Mouse (Mus musculus): ENCODE results near the gene Znrf3. TPM values are rescaled to one million over a fixed set of nuclear protein-coding genes. Genes with fewer than 3 reads are reported as not detected.

Znrf3 gene
- total RNA-seq, 4 experiments from 2014 or later = 5.4 to 6.7 (median 6.3) TPM

- DNase-seq (ENCODE audit: low spot score in 2 of 2) = no peak
Measured at GRCm38 (mm10) chr11:5272066-5272360, 172.6 kb downstream of the Znrf3 start.

DNA sequence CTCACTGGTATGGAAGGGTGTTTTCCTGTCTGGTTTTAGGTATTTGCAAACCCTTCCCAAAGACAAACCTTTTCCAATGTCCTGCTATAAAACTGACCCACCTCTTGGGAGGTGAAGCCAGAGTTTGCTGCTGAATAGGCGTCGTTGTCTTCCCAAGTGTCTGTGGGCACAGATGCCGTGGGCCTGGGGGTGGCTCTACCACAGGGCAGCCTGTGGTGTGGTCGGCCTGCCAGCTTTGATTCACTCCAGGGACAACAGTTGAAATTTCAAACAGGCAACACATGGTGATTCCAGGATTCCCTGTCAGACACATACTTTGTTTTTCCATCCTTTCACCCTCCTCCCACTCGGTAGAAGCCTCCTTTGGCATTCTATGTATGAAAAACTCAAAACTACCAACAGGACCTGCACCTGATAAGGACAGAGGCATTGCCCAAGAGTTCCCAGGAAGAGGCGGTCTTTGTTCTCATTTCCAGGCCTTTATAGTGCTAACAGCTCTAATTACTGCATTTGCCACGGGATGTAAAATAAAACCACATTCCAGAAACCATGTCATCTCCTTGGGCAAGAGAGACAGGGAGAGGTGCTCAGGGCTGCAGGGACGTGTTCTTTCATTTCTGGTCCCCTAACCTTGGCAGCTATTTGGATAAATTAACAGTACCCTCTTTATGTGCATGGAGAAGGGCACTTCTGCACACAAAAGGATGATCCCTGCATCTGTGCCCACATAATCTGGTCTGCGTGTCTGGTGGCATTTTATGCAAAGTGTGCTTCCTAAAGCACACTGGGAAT lies 173.2 kb downstream of the Znrf3 start:
- DNase-seq (ENCODE audit: low spot score in 2 of 2) = no peak

DNA sequence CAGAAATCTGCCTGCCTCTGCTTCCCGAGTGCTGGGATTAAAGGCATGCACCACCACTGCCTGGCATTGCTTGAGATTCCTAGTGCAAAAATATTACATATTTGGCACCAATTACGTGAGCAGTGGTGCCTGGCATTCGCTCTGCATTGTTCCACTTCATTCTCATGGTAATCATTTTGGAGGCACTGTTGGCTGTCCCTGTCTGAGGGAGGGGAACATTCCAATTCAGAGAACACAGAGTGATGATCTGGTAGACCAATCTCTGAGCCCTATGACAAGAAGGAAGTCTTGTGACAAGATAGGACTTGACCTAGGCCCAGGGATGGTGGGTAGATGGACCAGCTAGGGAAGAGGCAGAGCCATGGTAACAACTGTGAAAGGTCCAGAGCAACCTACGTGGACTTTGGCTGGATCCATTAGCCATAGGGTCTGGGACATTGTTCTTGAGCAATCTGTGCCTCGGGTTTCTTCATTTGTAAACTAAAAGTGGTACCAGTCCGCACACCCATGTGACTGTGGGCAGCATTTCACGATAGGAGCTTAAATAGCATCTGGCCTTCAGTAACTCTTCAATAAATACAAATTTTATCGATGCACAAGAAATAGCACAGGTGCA lies 174.7 kb downstream of the Znrf3 start:
- no peak for DNase-seq (ENCODE audit: low spot score in 2 of 2)

GRCm38 (mm10) chr11:5265764-5266163 lies 178.9 kb downstream of the Znrf3 start:
- no peak for DNase-seq (ENCODE audit: low spot score in 2 of 2)

DNA sequence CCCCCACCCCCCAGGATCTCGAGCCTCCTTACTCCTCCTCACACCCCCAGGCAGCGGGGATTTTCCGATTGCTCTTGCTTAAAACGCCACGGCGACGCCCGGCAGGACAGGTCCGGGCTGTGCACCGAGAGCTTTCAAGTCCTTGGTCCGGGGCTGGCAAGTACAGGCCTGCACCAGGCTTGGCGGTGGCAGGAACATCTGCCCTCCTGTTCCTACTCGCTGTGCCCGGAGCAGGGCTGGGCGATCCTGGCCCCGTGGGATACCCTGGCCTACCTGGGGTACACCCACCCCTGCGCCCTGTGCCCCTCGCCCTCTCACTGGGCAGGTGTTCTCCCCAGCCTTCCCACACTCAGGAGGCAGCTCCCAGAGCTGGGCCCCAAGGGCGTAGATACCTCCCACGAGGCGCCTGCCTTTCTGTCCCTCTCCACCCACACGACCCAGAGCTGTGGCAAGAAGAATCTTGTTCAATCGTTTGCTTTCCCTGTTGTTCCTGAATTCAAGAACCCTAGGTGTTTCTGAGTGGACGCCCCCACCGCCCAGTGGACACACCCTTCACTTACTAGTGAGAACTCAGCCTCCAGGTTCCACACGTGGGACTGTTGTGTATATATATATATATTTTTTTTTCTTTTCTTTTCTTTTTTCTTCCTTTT lies 181.4 kb downstream of the Znrf3 start:
- no peak for DNase-seq (ENCODE audit: low spot score in 2 of 2)

DNA sequence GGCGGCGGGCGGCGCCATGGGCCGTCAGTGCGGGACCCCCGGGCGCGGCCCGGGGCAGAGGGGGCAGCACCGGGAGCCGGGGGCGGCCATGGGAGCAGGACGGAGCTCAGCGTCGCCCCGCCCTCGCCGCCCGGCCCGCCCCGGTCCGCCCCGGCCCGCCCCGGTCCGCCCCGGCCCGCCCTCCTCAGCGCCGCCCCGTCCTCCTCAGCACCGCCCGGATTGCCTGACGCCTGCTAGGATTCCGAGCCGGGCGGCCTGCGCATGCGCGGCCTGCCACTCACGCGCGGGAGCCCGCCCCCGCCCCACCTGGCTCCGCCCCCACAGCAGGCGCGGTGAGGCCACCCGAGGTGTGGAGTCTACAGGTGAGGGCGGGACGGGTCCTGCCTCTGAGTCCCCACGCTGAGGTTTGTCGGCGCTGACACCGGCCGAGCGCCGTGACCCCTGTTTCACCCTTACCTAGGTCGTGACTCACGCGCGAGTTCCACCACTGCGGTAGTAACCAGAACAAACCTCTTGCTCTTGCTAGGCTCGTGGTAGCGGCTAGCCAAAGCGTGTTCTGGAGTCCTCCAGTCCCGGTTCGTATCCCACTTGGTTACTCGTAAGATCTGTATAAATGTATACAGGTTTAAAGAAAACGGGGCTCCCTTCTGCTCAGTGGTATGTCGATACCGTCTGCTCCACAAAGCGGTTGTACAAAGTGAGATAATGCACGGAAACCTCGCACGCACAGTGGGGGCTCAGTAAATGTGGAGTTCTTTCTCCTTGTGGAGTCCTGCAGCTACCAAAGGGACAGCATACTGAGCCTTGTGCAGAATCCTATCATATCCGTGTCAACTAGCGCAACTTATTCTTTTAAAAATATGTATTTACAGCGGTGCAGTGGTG lies 182.9 kb downstream of the Znrf3 start, which contains the start of gene Kremen1:
Gene Kremen1, minus strand, starts transcription at position 51 of the 885 bp plus-strand sequence.
- peak; percentile 86 to 91 for DNase-seq (ENCODE audit: low spot score in 2 of 2)

DNA sequence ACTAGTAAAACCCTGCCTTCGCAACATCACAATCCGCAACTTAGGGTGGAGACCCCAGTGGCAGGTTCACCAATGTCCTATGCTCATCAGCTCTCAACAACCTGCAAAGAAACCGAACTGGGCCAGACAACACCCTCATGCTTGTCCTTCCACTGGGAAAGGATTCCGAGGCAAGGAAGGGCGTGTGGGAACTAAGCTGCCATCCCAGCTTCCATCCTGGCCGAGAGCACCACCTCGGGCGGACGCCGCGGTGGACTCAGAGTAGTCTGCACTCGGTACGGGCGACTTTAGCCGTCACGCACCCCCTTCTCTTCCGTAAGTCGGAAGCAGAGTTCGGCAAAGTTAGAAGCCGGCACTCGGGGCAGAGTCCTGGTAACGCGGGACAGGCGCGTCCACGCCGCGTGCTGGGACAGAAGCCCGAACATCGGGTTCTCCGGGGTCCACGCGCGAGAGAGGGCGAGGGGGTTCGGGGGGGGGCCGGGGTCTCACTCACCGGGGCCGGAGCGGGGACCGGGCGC lies 183.6 kb downstream of the Znrf3 start:
- DNase-seq (ENCODE audit: low spot score in 2 of 2) = peak; percentile 26 to 43

- DNase-seq (ENCODE audit: low spot score in 2 of 2) = no peak
Measured at GRCm38 (mm10) chr11:5259944-5260598, 184.6 kb downstream of the Znrf3 start.

- no peak for DNase-seq (ENCODE audit: low spot score in 2 of 2)
Measured at GRCm38 (mm10) chr11:5258036-5258435, 186.6 kb downstream of the Znrf3 start.

DNA sequence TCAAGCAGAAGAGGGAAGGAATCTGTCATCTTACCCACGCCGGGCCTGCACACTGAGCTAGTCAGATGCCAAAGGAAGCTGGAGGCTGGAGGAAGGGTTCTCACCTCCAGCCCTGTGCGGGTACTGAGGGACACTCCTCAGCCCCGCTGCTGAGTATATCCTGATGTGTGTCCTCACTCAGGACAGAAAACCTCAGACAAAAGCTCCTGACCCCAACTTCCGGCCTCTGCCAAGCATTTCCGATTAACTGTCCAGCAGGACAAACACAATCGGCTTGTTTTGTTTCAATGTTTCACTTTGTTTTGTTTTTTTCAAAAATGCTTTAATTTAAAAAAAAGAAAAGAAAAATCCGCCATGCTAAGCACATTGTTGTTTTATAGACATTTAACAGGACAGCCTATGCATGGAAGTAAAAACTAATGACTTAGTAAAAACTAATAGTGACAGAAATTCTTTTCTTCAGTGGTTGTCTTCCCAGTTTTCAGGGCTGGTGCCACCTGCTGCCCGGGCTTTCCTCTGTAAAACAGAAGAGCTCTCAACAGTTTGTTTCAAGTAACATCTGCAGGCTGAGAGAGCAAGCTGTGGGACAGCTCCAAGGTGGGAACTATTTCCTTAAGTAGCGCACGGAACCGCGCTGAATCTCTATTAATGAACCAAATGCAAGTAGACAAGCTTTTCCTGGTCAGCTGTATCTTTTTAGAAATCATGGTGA lies 187.3 kb downstream of the Znrf3 start:
- no peak for DNase-seq (ENCODE audit: low spot score in 2 of 2)

- no peak for DNase-seq (ENCODE audit: low spot score in 2 of 2)
Measured at GRCm38 (mm10) chr11:5255509-5256014, 189.1 kb downstream of the Znrf3 start.

DNA sequence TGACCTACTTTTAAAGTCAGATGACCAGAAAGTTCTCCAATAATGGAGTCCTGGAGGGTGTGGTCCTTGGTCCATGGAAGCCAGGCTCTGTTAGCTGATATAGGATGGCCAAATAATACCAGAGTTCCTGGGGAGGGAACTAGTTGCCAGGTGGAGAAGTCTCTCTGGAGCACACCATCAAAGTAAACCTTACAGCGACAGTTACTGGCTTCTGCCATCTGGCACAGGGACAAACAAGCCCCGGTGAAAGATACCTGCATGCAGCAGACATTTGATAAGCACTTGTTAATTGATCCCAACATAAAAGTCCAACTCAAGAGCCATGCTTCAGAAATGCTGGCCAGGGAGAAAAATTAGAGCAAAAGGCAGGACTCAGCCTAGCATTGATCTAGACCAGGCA lies 190.6 kb downstream of the Znrf3 start:
- no peak for DNase-seq (ENCODE audit: low spot score in 2 of 2)

DNA sequence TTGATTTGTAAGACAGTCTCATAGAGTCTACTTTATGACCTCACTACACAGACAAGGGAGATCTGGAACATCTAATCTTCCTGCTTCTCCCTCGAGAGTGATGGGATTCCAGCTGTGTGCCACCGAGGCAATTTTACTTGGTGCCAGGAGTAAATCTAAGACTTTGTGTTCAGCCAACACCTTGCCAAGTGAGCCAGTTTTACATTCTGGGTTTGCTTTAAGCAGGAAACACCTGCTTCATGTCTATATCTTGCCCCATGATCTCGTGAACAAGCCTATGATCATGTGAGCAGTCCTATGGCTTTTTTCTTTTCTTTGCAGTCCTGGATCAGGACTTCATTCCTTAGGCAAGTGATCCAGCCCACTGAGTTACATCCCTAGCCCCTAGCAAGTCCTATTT lies 191.1 kb downstream of the Znrf3 start:
- no peak for DNase-seq (ENCODE audit: low spot score in 2 of 2)

- DNase-seq (ENCODE audit: low spot score in 2 of 2) = no peak
Measured at GRCm38 (mm10) chr11:5252727-5253126, 191.9 kb downstream of the Znrf3 start.

- no peak for DNase-seq (ENCODE audit: low spot score in 2 of 2)
Measured at GRCm38 (mm10) chr11:5251112-5251511, 193.5 kb downstream of the Znrf3 start.

- no peak for DNase-seq (ENCODE audit: low spot score in 2 of 2)
Measured at GRCm38 (mm10) chr11:5248200-5248599, 196.4 kb downstream of the Znrf3 start.

DNA sequence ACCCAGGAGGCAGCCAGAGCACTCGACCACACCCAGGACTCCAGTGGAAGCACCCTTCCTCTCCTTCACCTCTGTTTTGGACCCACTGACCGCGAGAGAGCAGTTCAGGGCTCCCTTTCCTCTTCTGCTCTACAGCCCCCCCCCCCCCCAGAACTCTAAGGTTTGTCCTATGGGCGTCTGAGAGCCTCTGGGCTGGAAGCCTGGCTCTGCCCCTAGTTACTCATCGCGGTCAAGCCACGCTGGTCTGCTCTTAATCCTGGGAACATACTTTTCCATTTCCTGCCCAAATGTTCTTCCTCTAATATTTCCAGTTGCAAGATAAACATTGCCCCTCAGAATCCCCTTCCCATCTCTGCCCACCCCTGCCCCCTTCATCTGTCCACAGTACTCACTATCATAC lies 199.2 kb downstream of the Znrf3 start:
- no peak for DNase-seq (ENCODE audit: low spot score in 2 of 2)

GRCm38 (mm10) chr11:5244749-5245130 lies 199.9 kb downstream of the Znrf3 start:
- no peak for DNase-seq (ENCODE audit: low spot score in 2 of 2)

GRCm38 (mm10) chr11:5243812-5244748 lies 200.6 kb downstream of the Znrf3 start:
- DNase-seq (ENCODE audit: low spot score in 2 of 2) = peak; percentile 32 to 56
